Mouse (Mus musculus) A20 (cell line): ENCODE results near the gene Pltp.
"Not testable (repeated sequence)": the region's sequence is repeated elsewhere in the genome, so short reads cannot be mapped to it uniquely, and the experiment has no call there.

ENCODE experiments used
- DNase-seq: peaks from one replicate; pipeline ENCODE4 v3.0.0-alpha.2; 2011; ENCODE audit warnings: low read depth, low spot score

Pltp gene

GRCm38 (mm10) chr2:164879228-164879567 lies 21.7 kb upstream of the Pltp start, which contains the start of gene Pcif1:
Gene Pcif1, plus strand, starts transcription at chr2:164879304.
- DNase-seq = peak; percentile 93

GRCm38 (mm10) chr2:164878509-164879227 lies 21.2 kb upstream of the Pltp start:
- peak; percentile 86 for DNase-seq

GRCm38 (mm10) chr2:164877376-164878215 lies 20.1 kb upstream of the Pltp start:
- not testable (repeated sequence) for DNase-seq

GRCm38 (mm10) chr2:164875648-164876047 lies 18.1 kb upstream of the Pltp start:
- DNase-seq = not testable (repeated sequence)

- no peak for DNase-seq
Observed at GRCm38 (mm10) chr2:164874239-164874769, 16.8 kb upstream of the Pltp start.

- DNase-seq = no peak
Observed at GRCm38 (mm10) chr2:164873621-164874020, 16.1 kb upstream of the Pltp start.

- DNase-seq = no peak
Observed at GRCm38 (mm10) chr2:164871602-164872303, 14.2 kb upstream of the Pltp start.

- DNase-seq = peak; percentile 89
Observed at GRCm38 (mm10) chr2:164868491-164868890, 11.0 kb upstream of the Pltp start.

- DNase-seq = peak; percentile 46
Observed at GRCm38 (mm10) chr2:164867566-164867965, 10.1 kb upstream of the Pltp start.

GRCm38 (mm10) chr2:164866741-164867551 lies 9.4 kb upstream of the Pltp start:
- DNase-seq = no peak

- no peak for DNase-seq
Observed at GRCm38 (mm10) chr2:164864593-164864992, 7.1 kb upstream of the Pltp start.

GRCm38 (mm10) chr2:164863411-164863810 lies 5.9 kb upstream of the Pltp start:
- DNase-seq = not testable (repeated sequence)

- peak; percentile 66 for DNase-seq
Observed at GRCm38 (mm10) chr2:164862179-164862861, 4.8 kb upstream of the Pltp start.

GRCm38 (mm10) chr2:164861094-164861493 lies 3.6 kb upstream of the Pltp start:
- no peak for DNase-seq

GRCm38 (mm10) chr2:164859640-164860432 lies 2.3 kb upstream of the Pltp start:
- DNase-seq = no peak

GRCm38 (mm10) chr2:164859155-164859554 lies 1.6 kb upstream of the Pltp start:
- no peak for DNase-seq

GRCm38 (mm10) chr2:164857842-164858553 lies 487 bp upstream of the Pltp start:
- no peak for DNase-seq

GRCm38 (mm10) chr2:164856309-164857100 lies 1.0 kb downstream of the Pltp start:
- DNase-seq = no peak
